Mouse (Mus musculus) brain, embryonic 14.5 days (tissue): ENCODE measurements at regions not wholly inside any gene's neighbourhood (a gene's known extent, or its start where the extent isn't known, plus 50 kb on each side); places are given as distances from the start of the nearest gene placed in this dataset.

Source experiments
- CTCF ChIP-seq: fragments of 200-500 bp; IDR thresholded peaks from 2 replicates; pipeline ENCODE4 v1.5.1; 2012; ENCODE audit warnings: inconsistent platforms, mild to moderate bottlenecking, moderate library complexity, borderline replicate concordance; ENCODE audit not compliant: insufficient read depth, insufficient read length; ENCODE audit errors: extremely low read depth
- POLR2A ChIP-seq: fragments of 200-500 bp; IDR thresholded peaks from 2 replicates; pipeline ENCODE4 v1.6.1; 2012; ENCODE audit warnings: mild to moderate bottlenecking, inconsistent platforms, borderline replicate concordance; ENCODE audit not compliant: poor library complexity, insufficient read depth, insufficient read length, severe bottlenecking; ENCODE audit errors: extremely low read depth

DNA sequence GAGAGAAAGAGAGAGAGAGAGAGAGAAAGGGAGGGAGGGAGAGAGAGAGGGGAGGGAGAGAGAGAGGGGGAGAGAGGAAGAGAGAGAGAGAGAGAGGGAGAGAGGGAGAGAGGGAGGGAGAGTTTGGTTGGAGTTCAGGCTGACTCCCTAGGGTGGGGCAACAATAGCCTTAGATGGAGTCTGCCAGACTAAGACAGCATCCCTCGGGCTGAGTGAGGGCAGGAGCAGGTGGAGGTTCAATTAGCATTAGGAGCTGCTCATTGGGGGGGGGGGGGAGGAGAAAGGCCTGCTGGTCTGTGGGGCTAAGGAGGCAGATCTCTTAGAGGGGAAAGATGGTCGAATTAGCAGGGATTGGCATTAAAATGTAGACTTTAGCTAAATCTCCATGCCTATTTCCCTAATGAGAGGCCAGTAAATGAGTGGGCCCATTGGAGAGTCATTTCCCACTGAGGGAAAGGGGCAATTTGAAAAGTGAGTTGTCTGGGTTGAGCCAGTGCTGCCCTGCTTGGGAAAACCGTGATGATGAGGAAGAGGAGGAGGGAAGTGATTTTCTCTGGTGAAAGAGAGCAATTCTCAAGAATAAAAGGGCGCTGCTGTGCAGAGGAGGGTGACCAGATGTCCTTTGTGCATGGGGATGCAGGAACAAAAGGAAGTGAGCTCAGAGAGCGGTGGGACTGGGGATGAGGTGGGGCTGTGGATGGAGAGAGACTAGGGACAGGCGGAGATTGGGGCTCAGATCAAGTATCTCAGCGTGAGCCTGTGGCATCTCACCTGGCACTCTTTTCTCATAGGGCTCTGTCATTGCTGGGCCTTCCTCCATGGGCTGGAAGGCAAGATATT lies 218.0 kb downstream of the Med10 start:
- TF ChIP-seq POLR2A, result no peak
- no peak for TF ChIP-seq CTCF
